8 mouse cellular contexts compared by ENCODE assay signal in the genomic region with DNA sequence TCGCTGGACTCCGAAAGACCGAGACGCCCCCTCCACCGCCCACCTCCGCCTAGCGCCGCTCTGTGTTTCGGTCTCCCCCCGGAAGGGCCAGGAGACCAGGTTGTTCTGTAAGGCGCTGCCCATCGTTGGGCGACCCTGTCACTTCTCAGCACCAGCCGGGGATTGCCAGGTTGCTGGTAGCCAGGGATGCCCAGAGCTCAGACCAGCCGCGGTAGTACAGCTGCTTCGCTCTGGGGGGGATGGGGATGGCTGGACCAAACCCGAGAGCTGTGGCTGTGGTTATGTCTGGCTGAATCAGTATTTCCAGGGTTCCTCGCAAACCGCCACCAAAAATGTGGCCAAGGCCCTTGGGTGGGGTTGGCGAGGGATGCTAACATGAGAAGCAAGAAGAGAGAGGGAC. TPM values are rescaled to one million over a fixed set of nuclear protein-coding genes. Genes with fewer than 3 reads are reported as not detected.
DNase-seq lines count a peak whose midpoint lies in the region; ATAC-seq and TF ChIP-seq lines count a peak whose summit lies in the region.

No protein-coding gene starts in this region.

- 1% methylated on average over 21 of the region's 21 CpGs for WGBS in heart, embryonic 16.5 days
- WGBS in hindbrain, embryonic 13.5 days = 1% methylated on average over 21 of the region's 21 CpGs
- 1% methylated on average over 21 of the region's 21 CpGs for WGBS in midbrain, embryonic 13.5 days

- no peak for DNase-seq in heart, postnatal 36 days
- DNase-seq in layer of hippocampus, adult 18-20 months (ENCODE audit: low spot score in 2 of 2) = no peak
- DNase-seq in gastrocnemius, postnatal 10 days = no peak
- no peak for DNase-seq in T-cell, adult 2 months (ENCODE audit: low spot score)

- no peak overlapping the region for H3K27ac ChIP-seq in heart, embryonic 16.5 days (ENCODE audit: low read length)
- H3K27ac ChIP-seq in bone marrow macrophage, adult 2 months (ENCODE audit: insufficient read depth, low read depth, low read length) = no peak overlapping the region
- peak overlapping the region; percentile 89 for H3K27ac ChIP-seq in hindbrain, embryonic 13.5 days
- H3K27ac ChIP-seq in midbrain, embryonic 13.5 days = peak overlapping the region; percentile 85

- H3K4me3 ChIP-seq in heart, embryonic 16.5 days (ENCODE audit: low read length) = peak overlapping the region; percentile 76
- peak overlapping the region; percentile 81 for H3K4me3 ChIP-seq in bone marrow macrophage, adult 2 months (ENCODE audit: insufficient read depth, low read length)
- peak overlapping the region; percentile 65 for H3K4me3 ChIP-seq in hindbrain, embryonic 13.5 days
- peak overlapping the region; percentile 67 for H3K4me3 ChIP-seq in midbrain, embryonic 13.5 days (replicated peaks)

- intact Hi-C loops in heart, postnatal 36 days (cut with DNase I) = loop anchor here (5.0 kb wide), 1 partner anchor 648 kb away; the partner anchor contains the start of gene Srrm1

- TF ChIP-seq POLR2A in bone marrow macrophage, adult 2 months (IDR thresholded peaks at IDR 0.05; ENCODE audit: borderline replicate concordance, low read depth, low read length) = no peak

- H3K4me2 ChIP-seq in heart, embryonic 16.5 days (ENCODE audit: low read depth, low read length) = peak overlapping the region; percentile 100
- H3K4me2 ChIP-seq in hindbrain, embryonic 13.5 days = peak overlapping the region; percentile 98
- peak overlapping the region; percentile 98 for H3K4me2 ChIP-seq in midbrain, embryonic 13.5 days (replicated peaks)

- H3K9me3 ChIP-seq in heart, embryonic 16.5 days (replicated peaks; ENCODE audit: control insufficient read depth, low read length) = no peaks in the 10 kb centered on the region
- no peaks in the 10 kb centered on the region for H3K9me3 ChIP-seq in hindbrain, embryonic 13.5 days
- H3K9me3 ChIP-seq in midbrain, embryonic 13.5 days = no peaks in the 10 kb centered on the region

- peaks cover 19% of the 10 kb centered on the region for H3K4me1 ChIP-seq in heart, embryonic 16.5 days (ENCODE audit: control insufficient read depth, insufficient read depth, low read length)
- H3K4me1 ChIP-seq in bone marrow macrophage, adult 2 months (ENCODE audit: control insufficient read depth, insufficient read depth, low read length) = peaks cover 27% of the 10 kb centered on the region
- H3K4me1 ChIP-seq in hindbrain, embryonic 13.5 days (replicated peaks) = peaks cover 45% of the 10 kb centered on the region
- H3K4me1 ChIP-seq in midbrain, embryonic 13.5 days (replicated peaks) = peaks cover 43% of the 10 kb centered on the region

- no peak; the same call in 1 of the 2 replicates for ATAC-seq in heart, embryonic 16.5 days (replicated peaks; ENCODE audit: extremely low read depth, insufficient read depth, low FRiP score)
- peak; percentile 70 for ATAC-seq in hindbrain, embryonic 13.5 days (ENCODE audit: low FRiP score)
- ATAC-seq in midbrain, embryonic 13.5 days = peak; percentile 78; the same call in 1 of the 2 replicates

- peaks cover 2% of the 10 kb centered on the region; the same call in 1 of the 2 replicates for H3K27me3 ChIP-seq in heart, embryonic 16.5 days (ENCODE audit: control insufficient read depth, insufficient read depth, low read length)
- peaks cover 31% of the 10 kb centered on the region for H3K27me3 ChIP-seq in hindbrain, embryonic 13.5 days
- peaks cover 25% of the 10 kb centered on the region for H3K27me3 ChIP-seq in midbrain, embryonic 13.5 days

- peak overlapping the region; percentile 66 for H3K9ac ChIP-seq in heart, embryonic 16.5 days (ENCODE audit: low read length)
- peak overlapping the region; percentile 78 for H3K9ac ChIP-seq in hindbrain, embryonic 13.5 days
- peak overlapping the region; percentile 75 for H3K9ac ChIP-seq in midbrain, embryonic 13.5 days (replicated peaks)

- TF ChIP-seq CTCF in bone marrow macrophage, adult 2 months (IDR thresholded peaks at IDR 0.05; ENCODE audit: low read depth, low read length) = no peak

- H3K36me3 ChIP-seq in heart, embryonic 16.5 days (ENCODE audit: control insufficient read depth, insufficient read depth) = no peaks in the 10 kb centered on the region
- no peaks in the 10 kb centered on the region for H3K36me3 ChIP-seq in hindbrain, embryonic 13.5 days
- H3K36me3 ChIP-seq in midbrain, embryonic 13.5 days = no peaks in the 10 kb centered on the region

RNA-seq across cellular contexts. Expression of gene Man1c1, which starts 0.5 kb away (rescaled TPM):
- polyA plus RNA-seq in heart, embryonic 16.5 days (2015; fragmentation: Nextera tagmentation; extraction: Ambion mirVana) = 4.4 and 5.1 TPM in 2 replicates
- 10 to 100 TPM; 22.0 to 23.2 TPM for total RNA-seq in heart, postnatal 36 days (2021)
- polyA plus RNA-seq in bone marrow macrophage, adult 2 months (2012; ENCODE audit: insufficient read depth, insufficient read length, missing spikeins) = 87.4 and 93.7 TPM in 2 replicates
- polyA plus RNA-seq in hindbrain, embryonic 13.5 days (2015; fragmentation: Nextera tagmentation; extraction: Ambion mirVana) = 3.6 and 3.8 TPM in 2 replicates
- 1.9 and 2.4 TPM in 2 replicates for polyA plus RNA-seq in midbrain, embryonic 13.5 days (2015; fragmentation: Nextera tagmentation; extraction: Ambion mirVana)
- total RNA-seq in layer of hippocampus, adult 18-20 months (2021) = 10 to 100 TPM; 24.1 to 26.7 TPM
- total RNA-seq in gastrocnemius, postnatal 10 days (2021) = 10 to 100 TPM; 11.2 to 13.8 TPM

Comparison
In these comparisons a context has a peak if more than half of its experiments do, and no peak if none do; other contexts are left out.
1. H3K27ac ChIP-seq: peak in hindbrain, embryonic 13.5 days (single experiment) and midbrain, embryonic 13.5 days (single experiment); none in heart, embryonic 16.5 days (single experiment) and bone marrow macrophage, adult 2 months (single experiment).
2. RNA of gene Man1c1, which starts 0.5 kb away (polyA plus RNA-seq): 87.4 to 93.7 TPM in bone marrow macrophage, adult 2 months; 4.4 to 5.1 TPM in heart, embryonic 16.5 days, 3.6 to 3.8 TPM in hindbrain, embryonic 13.5 days and 1.9 to 2.4 TPM in midbrain, embryonic 13.5 days; every median in the first group is over 10 times any median in the second.
3. Peak in every context shown above with its lines, with median percentiles within 50 percentile points of each other: H3K4me2 ChIP-seq, H3K4me3 ChIP-seq and H3K9ac ChIP-seq.